Mouse (Mus musculus) cerebellum, postnatal 36 days (tissue): ENCODE data around the gene Tbx2.
A peak's percentile ranks its signal among the peaks of the same experiment; 100 is the strongest.

ENCODE experiments used
- DNase-seq, 2 experiments: peaks; one replicate each; pipeline ENCODE4 v3.0.0; 2021 to 2022; ENCODE audit warnings: mixed read lengths in 2 of 2

Tbx2 gene

GRCm38 (mm10) chr11:85840803-85841145 lies 8.4 kb downstream of the Tbx2 start:
- DNase-seq = no peak

GRCm38 (mm10) chr11:85841211-85841681 lies 8.9 kb downstream of the Tbx2 start:
- no peak for DNase-seq

GRCm38 (mm10) chr11:85841980-85842379 lies 9.6 kb downstream of the Tbx2 start:
- DNase-seq = peak in 1 of 2 experiments; percentile 50

GRCm38 (mm10) chr11:85842596-85843346 lies 10.4 kb downstream of the Tbx2 start:
- no peak for DNase-seq

- DNase-seq = peak in 1 of 2 experiments; percentile 42
Observed at GRCm38 (mm10) chr11:85843347-85843692, 11.0 kb downstream of the Tbx2 start.

- DNase-seq = peak; percentile 78
Observed at GRCm38 (mm10) chr11:85844144-85844965, 12.0 kb downstream of the Tbx2 start.

GRCm38 (mm10) chr11:85844971-85845370 lies 12.6 kb downstream of the Tbx2 start:
- DNase-seq = no peak

GRCm38 (mm10) chr11:85845921-85846320 lies 13.6 kb downstream of the Tbx2 start:
- no peak for DNase-seq

GRCm38 (mm10) chr11:85846509-85846908 lies 14.2 kb downstream of the Tbx2 start:
- no peak for DNase-seq

GRCm38 (mm10) chr11:85849037-85849436 lies 16.7 kb downstream of the Tbx2 start:
- DNase-seq = peak; percentile 54 to 62

GRCm38 (mm10) chr11:85850233-85850632 lies 17.9 kb downstream of the Tbx2 start, which contains the start of gene Gm11444:
Gene Gm11444 (minus strand): TSS chr11:85850333.
- DNase-seq = no peak

GRCm38 (mm10) chr11:85850758-85851157 lies 18.4 kb downstream of the Tbx2 start:
- no peak for DNase-seq

- no peak for DNase-seq
Observed at GRCm38 (mm10) chr11:85857997-85858698, 25.8 kb downstream of the Tbx2 start.

- DNase-seq = no peak
Observed at GRCm38 (mm10) chr11:85864363-85864762, 32.0 kb downstream of the Tbx2 start.

GRCm38 (mm10) chr11:85876059-85876788 lies 43.9 kb downstream of the Tbx2 start:
- no peak for DNase-seq

GRCm38 (mm10) chr11:85884498-85884897 lies 52.1 kb downstream of the Tbx2 start:
- DNase-seq = no peak

GRCm38 (mm10) chr11:85885665-85886428 lies 53.5 kb downstream of the Tbx2 start, which contains the start of gene Tbx4:
Gene Tbx4 (plus strand): TSS chr11:85886422.
- DNase-seq = no peak

GRCm38 (mm10) chr11:85886429-85886785 lies 54.1 kb downstream of the Tbx2 start:
- DNase-seq = no peak

- DNase-seq = no peak
Observed at GRCm38 (mm10) chr11:85887273-85887672, 54.9 kb downstream of the Tbx2 start.

- DNase-seq = no peak
Observed at GRCm38 (mm10) chr11:85887801-85888450, 55.6 kb downstream of the Tbx2 start.

GRCm38 (mm10) chr11:85888451-85888961 lies 56.2 kb downstream of the Tbx2 start:
- DNase-seq = no peak
